Mouse (Mus musculus) heart, embryonic 14.5 days (tissue): ENCODE measurements at regions not wholly inside any gene's neighbourhood (a gene's known extent, or its start where the extent isn't known, plus 50 kb on each side); places are given as distances from the start of the nearest gene placed in this dataset.
"Not testable (repeated sequence)": the region's sequence is repeated elsewhere in the genome, so short reads cannot be mapped to it uniquely, and the experiment has no call there.

ENCODE experiments used
- ATAC-seq: fragments of 200-750 bp; cut with Nextera tagmentation; 2 replicates; pipeline ENCODE4 v1.8.0; 2017; ENCODE audit warnings: low read depth, moderate TSS enrichment; ENCODE audit not compliant: insufficient number of reproducible peaks, insufficient read depth, low FRiP score
- H3K27ac ChIP-seq, 2 experiments: fragments of 200-500 bp in 1 of 2; fragments of 300-500 bp in 1 of 2; sonication (generic) in 1 of 2; replicated peaks in 1 of 2; 2 replicates each; pipeline ENCODE4 v1.5.1; 2012 to 2014; ENCODE audit warnings: low read depth in 2 of 2, low read length in 2 of 2, control low read depth in 1 of 2, mild to moderate bottlenecking in 1 of 2, mixed read lengths in 1 of 2; ENCODE audit not compliant: control insufficient read depth in 1 of 2, insufficient read depth in 1 of 2
- H3K27me3 ChIP-seq: fragments of 300-500 bp; sonication (generic); 2 replicates; pipeline ENCODE4 v1.6.1; 2014; ENCODE audit warnings: mild to moderate bottlenecking, low read length, control low read depth; ENCODE audit not compliant: control insufficient read depth, insufficient read depth
- H3K36me3 ChIP-seq: fragments of 300-500 bp; sonication (generic); 2 replicates; pipeline ENCODE4 v1.6.1; 2014; ENCODE audit warnings: mild to moderate bottlenecking, control low read depth, low read length, mixed read lengths; ENCODE audit not compliant: control insufficient read depth, insufficient read depth
- H3K4me1 ChIP-seq, 2 experiments: fragments of 200-500 bp in 1 of 2; fragments of 300-500 bp in 1 of 2; sonication (generic) in 1 of 2; 2 replicates each; pipeline ENCODE4 v1.6.1; 2012 to 2014; ENCODE audit warnings: low read length in 2 of 2, control low read depth in 1 of 2, mixed read lengths in 1 of 2; ENCODE audit not compliant: control insufficient read depth in 2 of 2, insufficient read depth in 2 of 2
- H3K4me2 ChIP-seq: fragments of 300-500 bp; sonication (generic); 2 replicates; pipeline ENCODE4 v1.6.1; 2014; ENCODE audit warnings: mild to moderate bottlenecking, low read length
- H3K4me3 ChIP-seq, 2 experiments: fragments of 200-500 bp in 1 of 2; fragments of 300-500 bp in 1 of 2; sonication (generic) in 1 of 2; 2 replicates each; pipeline ENCODE4 v1.5.1; 2012 to 2014; ENCODE audit warnings: low read length in 2 of 2, mild to moderate bottlenecking in 2 of 2, control low read depth in 1 of 2, low read depth in 1 of 2, moderate library complexity in 1 of 2; ENCODE audit not compliant: control insufficient read depth in 1 of 2, insufficient read depth in 1 of 2
- H3K9ac ChIP-seq: fragments of 300-500 bp; sonication (generic); 2 replicates; pipeline ENCODE4 v1.6.1; 2014; ENCODE audit warnings: mild to moderate bottlenecking, low read length
- H3K9me3 ChIP-seq: fragments of 300-500 bp; sonication (generic); 2 replicates; pipeline ENCODE4 v1.6.1; 2016; ENCODE audit warnings: low read length, control low read depth; ENCODE audit not compliant: control insufficient read depth
- WGBS: fragments of 180-500 bp; shearing (Covaris S2); extraction: QIAGEN DNeasy Blood & Tissue Kit; methylation state at CpG from one replicate; pipeline ENCODE4 v1.1.7; 2014; 5-methylcytosine and 5-hydroxymethylcytosine counted together

- not testable (repeated sequence) for H3K27me3 ChIP-seq, H3K9me3 ChIP-seq, ATAC-seq, H3K36me3 ChIP-seq, H3K9ac ChIP-seq, H3K4me3 ChIP-seq, H3K27ac ChIP-seq, H3K4me2 ChIP-seq
- peaks cover 13% of the 10 kb centered on the region in 2 experiments for H3K4me1 ChIP-seq
- WGBS, result 81% methylated on average over 3 of the region's 3 CpGs
Observed at GRCm38 (mm10) chr17:13493866-13494265, 139.5 kb downstream of the Tcp10c start.

GRCm38 (mm10) chr17:13494475-13494874 lies 140.1 kb downstream of the Tcp10c start:
- no CpG with 5 or more reads among the region's 1 CpGs for WGBS
- H3K4me2 ChIP-seq, H3K9me3 ChIP-seq, H3K36me3 ChIP-seq, ATAC-seq, H3K27ac ChIP-seq, H3K27me3 ChIP-seq, H3K9ac ChIP-seq, H3K4me3 ChIP-seq, H3K4me1 ChIP-seq: not testable (repeated sequence)

GRCm38 (mm10) chr17:13504365-13504764 lies 150.0 kb downstream of the Tcp10c start:
- H3K27me3 ChIP-seq, H3K36me3 ChIP-seq, H3K4me2 ChIP-seq, H3K4me1 ChIP-seq, ATAC-seq, H3K27ac ChIP-seq, H3K4me3 ChIP-seq, H3K9me3 ChIP-seq, H3K9ac ChIP-seq: not testable (repeated sequence)
- 86% methylated on average over 1 of the region's 1 CpGs for WGBS

GRCm38 (mm10) chr17:13504827-13505268 lies 150.5 kb downstream of the Tcp10c start:
- not testable (repeated sequence) for H3K4me2 ChIP-seq, H3K4me3 ChIP-seq, H3K36me3 ChIP-seq, H3K4me1 ChIP-seq, H3K9ac ChIP-seq, H3K27ac ChIP-seq, H3K27me3 ChIP-seq, ATAC-seq, H3K9me3 ChIP-seq
- WGBS, result 66% methylated on average over 8 of the region's 9 CpGs

GRCm38 (mm10) chr17:13507397-13508063 lies 153.2 kb downstream of the Tcp10c start:
- H3K4me2 ChIP-seq, H3K27ac ChIP-seq, H3K36me3 ChIP-seq, H3K9me3 ChIP-seq, H3K27me3 ChIP-seq, H3K4me1 ChIP-seq, H3K9ac ChIP-seq, H3K4me3 ChIP-seq, ATAC-seq: not testable (repeated sequence)
- WGBS, result 29% methylated on average over 2 of the region's 3 CpGs

- not testable (repeated sequence) for ATAC-seq, H3K9me3 ChIP-seq
- WGBS, result 89% methylated on average over 3 of the region's 5 CpGs
Observed at GRCm38 (mm10) chr17:13519409-13520201, 165.2 kb downstream of the Tcp10c start.

GRCm38 (mm10) chr17:13532579-13532978 lies 178.2 kb downstream of the Tcp10c start:
- ATAC-seq, H3K36me3 ChIP-seq, H3K4me2 ChIP-seq, H3K4me1 ChIP-seq, H3K9ac ChIP-seq, H3K27ac ChIP-seq, H3K27me3 ChIP-seq, H3K9me3 ChIP-seq, H3K4me3 ChIP-seq: not testable (repeated sequence)
- 82% methylated on average over 5 of the region's 5 CpGs for WGBS

More at GRCm38 (mm10) chr17:13519409-13520201, 165.2 kb downstream of the Tcp10c start:
- not testable (repeated sequence) for H3K27ac ChIP-seq, H3K4me2 ChIP-seq, H3K4me3 ChIP-seq, H3K36me3 ChIP-seq, H3K9ac ChIP-seq, H3K4me1 ChIP-seq, H3K27me3 ChIP-seq
